Mouse (Mus musculus): ENCODE data around the gene Scarb2. TPM values are rescaled to one million over a fixed set of nuclear protein-coding genes. Genes with fewer than 3 reads are reported as not detected.
"Not testable (repeated sequence)": the region's sequence is repeated elsewhere in the genome, so short reads cannot be mapped to it uniquely, and the experiment has no call there.

The Scarb2 gene
- total RNA-seq (2021): 10 to 100 TPM; 50.4 to 74.4 TPM
- long read RNA-seq, experiment 1, full-length matches to known transcripts: 69 of 79 reads
- long read RNA-seq, experiment 1, partial matches to known transcripts: 1 of 79 reads
- long read RNA-seq, experiment 1, other reads (novel, unspliced or antisense): 9 of 79 reads
- long read RNA-seq, experiment 2, full-length matches to known transcripts: 12 of 15 reads
- long read RNA-seq, experiment 2, partial matches to known transcripts: 0 of 15 reads
- long read RNA-seq, experiment 2, other reads (novel, unspliced or antisense): 3 of 15 reads

DNA sequence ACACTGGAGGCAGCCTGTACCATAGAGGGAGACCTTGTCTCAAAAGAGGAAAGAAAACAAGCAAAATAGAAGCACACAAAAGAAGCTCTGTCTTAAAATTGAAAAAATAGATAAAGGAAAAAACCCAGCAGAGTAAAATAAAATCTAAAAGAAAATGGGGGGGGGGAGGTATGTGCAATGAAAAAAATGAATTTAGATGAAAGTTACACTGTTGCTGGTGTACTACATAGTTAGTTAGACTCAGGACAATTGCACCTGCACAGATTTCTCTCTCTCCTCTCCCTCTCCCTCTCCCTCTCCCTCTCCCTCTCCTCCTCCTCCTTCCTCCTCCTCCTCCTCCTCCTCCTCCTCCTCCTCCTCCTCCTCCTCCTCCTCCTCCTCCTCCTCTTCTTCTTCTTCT is at the start of gene Scarb2:
TSS of gene Scarb2 (minus strand) at position 101 of the 400 bp plus-strand sequence.
- no peak for DNase-seq

DNA sequence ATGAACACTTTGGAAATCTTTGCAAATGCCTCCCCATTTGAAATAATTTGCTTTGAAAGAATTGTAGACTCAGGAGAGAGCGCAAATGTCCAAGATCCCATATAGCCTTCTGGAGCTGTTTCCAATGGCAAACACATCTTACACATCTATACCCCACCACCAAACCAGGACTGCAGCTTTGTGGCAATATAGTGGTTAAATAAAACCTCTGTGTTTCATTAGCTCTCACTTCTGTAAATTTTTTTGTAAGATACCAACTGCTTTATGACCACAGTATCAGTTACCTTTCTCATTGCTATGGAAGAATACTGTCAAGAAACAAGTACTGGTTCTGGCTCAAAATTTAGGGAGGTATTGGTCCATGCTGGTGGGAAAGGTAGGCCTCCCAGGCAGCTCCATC is 49.3 kb upstream of the Scarb2 start:
- no peak for DNase-seq

DNA sequence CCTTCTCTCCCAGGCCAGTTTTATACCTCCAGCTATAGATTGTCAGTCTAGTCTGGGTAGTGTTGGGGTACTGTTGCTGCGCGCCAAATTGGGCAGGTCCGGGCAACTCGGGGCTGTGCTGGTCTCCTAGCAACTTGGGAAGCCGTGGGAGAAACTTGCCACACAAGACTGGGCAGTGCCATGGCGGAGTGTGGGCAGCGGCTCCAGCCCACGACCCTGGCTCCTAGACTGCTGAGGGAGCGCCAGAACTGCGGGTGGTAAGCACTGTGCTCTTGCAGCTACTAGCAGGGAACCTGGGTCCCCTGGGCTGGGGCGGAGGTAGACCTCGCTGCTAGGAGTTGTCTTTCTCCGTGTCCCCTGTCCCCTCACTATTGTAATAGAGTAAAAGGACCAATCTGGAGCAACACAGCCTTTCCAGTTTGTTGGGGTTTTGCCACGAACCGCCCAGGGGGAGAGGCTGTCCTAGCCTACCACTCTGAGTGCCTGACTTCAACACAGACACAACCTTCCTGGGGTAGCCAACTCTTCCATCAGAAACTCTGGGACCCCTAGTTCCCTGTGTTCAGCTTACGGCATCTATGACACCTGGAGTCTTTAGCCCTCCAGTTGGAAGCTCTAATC is 48.4 kb upstream of the Scarb2 start, which contains the start of gene Fam47e:
TSS of gene Fam47e (plus strand) at position 179 of the 621 bp plus-strand sequence.
- no peak for DNase-seq

DNA sequence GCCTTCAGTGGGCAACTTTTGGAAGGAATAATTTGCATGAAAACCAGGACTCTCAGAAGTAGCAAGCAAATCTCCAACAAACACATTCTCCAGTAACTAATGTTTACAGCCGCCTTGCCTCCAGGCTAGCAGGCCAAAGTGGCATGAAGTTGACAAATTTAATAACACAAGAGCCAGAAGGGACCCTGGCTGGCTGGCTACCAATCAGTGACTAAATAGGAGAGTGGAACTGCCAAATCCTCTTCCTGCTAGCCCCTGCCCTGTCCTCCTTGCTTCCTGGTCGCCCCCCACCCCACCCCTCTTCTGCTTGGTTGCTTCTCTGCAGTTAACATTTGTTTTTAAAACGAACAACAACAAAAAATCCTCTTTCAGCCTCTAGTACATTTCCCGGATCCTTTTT is 47.8 kb upstream of the Scarb2 start:
- DNase-seq: no peak

DNA sequence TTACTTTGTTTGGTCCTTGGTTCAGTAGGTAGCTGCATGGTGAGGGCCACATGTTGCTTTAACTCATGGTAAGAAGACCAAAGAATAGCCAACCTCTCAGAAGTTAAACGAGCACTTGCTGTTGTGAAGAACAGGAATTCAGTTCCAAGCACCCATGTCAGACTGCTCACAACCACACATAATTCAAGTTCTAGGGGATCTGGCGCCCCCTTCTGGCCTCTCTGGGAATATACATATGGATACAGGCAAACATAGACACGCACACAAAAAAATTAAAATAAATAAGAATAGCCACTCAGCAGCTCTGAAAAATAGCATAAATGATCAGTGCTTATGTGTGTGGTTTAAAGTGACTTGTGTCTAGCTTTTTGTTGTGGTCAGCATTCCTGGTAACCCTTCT is 47.3 kb upstream of the Scarb2 start:
- DNase-seq: peak in 1 of 2 experiments; percentile 16

DNA sequence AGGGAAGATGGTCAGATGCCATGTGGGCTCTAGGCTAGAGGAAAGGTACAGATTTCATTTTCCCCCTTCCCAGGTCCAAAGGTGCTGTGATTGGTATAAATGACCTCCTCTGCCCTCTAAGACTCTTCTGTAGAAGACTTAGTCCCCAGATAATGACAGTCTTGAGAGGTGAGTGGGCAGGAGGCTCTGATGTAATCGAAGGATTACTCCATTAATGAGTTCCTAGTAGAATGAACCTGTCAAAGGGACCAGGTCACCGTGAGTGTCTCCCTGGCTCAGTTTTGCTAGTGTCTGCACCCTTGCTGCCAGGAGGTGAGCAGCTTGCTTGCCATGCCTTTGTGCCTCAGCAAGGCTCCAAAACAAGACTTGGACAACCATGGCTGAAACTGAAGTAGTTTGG is 46.0 kb upstream of the Scarb2 start:
- no peak for DNase-seq

DNA sequence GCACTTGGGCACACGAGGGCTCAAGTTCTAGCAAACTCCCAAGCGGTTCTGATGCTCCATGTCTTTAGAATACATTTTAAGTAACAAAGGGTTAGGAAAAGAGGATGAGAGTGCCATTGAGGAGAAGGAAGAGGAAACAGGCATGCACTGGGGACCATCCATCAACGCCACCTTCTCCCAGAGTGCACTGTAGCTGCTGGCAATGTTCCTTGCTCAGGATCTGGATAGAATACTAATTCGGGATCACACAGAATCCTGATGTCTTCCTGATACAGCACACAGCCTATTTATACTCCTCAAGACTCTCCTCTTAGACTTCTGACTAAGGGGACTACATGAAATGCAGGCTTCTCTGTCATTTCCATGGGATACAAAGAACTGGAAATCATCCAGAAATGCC is 33.1 kb upstream of the Scarb2 start:
- no peak for DNase-seq

DNA sequence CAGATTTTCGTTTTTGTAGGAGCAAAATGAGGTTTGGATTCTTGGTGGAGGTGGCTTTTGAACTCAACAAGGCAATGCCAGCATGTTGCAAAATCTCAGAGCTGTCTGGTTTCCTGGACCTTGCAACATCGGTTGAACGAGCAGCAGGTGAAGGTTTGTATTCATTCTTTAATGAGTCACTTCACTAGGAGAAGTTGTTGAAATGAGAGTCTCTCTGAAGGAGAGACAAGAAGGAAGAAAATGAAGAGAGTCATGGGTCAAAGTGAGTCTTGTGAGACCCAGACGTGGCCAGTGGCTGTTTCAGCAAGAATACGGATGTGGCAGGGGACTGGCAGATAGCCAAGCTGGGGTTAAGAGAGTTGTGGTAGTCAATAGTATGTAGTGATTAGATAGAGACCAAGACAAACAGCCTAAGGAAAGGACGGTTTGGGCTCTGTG is 18.2 kb upstream of the Scarb2 start:
- peak; percentile 14 to 26 for DNase-seq

DNA sequence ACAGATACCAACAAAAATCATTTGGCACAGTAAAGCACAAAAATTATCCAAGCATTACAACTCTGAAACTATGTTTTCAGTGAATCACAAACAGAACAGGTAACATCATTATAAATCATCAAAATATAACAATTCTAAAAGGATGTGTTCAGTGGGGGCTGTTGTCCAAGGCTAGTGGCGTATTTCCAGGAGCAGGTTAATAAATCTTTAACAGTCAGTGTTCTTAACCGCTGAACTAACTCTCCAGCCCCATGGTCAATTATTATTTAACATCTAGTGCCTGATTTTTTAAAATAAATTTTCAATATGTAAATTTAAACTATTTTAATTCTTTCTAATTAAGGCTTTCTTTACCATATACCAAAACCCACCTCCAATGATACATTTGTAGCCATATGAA is 14.5 kb upstream of the Scarb2 start:
- DNase-seq: not testable (repeated sequence)

DNA sequence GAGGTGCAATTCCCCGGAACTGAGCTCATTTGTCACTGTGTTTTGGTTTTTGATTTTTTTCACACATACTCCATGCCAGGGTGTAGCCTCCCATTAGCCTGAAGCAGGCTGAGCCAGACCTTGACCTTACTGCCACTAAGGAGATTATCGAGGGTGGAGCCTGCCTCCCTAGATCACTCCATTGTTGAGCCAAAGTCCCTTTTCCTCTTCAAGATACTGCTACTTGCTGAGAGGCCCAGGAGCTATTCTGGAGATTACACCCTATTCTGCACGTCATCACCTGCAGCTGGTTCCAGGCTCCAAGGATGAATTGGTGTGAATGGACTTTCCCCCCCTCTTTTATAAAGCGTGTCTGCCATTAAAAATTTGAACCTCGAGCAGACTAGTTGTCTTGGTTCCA is 5.4 kb upstream of the Scarb2 start:
- no peak for DNase-seq

DNA sequence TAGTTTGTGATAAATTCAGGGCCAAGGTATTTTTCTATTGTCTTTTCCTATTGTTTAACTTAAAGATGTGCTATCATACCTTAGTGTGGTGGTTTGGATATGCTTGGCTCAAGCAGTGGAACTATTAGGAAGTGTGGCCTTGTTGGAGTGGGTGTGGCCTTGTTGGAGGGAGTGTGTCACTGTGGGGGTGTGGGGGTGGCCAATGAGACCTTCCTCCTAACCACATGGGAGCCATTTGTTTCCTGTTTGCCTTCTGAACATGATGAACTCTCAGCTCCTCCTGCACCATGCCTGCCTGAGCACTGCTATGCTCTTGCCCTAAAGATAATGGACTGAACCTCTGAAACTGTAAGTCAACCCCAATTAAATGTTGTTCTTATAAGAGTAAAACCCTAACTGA is 4.6 kb upstream of the Scarb2 start:
- no peak for DNase-seq

DNA sequence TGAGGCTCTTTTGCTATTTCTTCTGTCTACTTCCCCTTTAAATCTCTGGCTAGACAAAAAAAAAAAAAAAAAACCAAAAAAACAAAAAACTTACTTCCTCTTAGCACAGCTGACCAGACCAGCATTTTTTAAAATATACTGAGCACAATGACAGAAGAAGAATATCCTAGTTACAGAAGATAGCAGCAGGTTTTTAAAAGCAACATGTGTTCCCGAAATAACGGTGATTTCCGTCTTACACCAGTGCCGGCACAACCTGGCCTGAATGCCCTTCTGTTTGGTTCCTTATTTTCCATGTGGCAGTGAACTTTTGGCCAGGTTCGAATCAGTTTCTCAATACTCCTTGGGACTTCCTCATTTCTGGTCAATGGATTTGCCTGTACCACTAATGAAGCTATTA is 2.2 kb upstream of the Scarb2 start:
- DNase-seq: no peak

DNA sequence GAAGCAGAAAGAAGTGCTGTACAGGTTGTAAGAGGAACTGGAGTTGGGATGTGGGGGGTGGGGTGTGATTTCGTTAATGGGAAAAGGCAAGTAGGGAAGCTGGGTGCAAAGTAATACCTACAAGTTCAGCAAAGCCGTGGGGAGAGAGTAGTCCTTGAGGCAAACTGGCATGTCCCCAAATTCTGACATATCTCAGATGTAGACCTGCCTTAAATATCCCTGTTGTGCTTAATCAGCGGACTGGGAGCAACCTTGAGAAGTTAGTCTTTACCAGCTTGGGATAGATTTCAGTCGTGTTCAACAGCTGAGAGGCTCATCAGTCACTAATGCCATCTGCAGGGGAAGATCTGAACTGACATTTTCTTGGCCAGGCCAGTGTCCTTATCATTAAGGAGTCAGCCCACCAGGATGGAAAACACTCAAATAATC is 318 bp downstream of the Scarb2 start:
- DNase-seq: peak; percentile 25 to 56

DNA sequence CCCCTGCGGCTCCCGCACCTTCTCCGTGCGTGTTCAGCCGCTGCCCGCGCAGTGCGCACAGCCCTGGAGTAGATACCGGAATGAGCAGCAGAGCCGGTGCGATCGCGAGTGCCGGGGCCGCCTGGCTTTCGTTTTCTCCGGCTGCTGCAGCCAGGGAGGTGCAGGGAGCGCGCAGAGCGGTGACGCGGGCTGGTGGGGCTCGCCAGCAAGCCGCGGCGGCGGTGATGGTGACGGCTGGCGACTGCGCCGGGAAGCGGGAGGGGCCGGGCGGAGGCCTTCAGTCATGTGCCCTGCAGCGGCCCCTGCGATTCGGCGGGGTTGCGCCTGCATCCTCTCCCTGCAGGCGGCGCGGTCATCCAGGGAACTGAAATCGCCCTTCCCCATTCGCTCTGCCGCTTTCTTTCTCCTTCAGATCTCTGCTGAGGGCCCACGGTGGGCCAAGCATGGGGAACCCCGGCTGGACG is 1.2 kb downstream of the Scarb2 start:
- peak; percentile 98 to 99 for DNase-seq

DNA sequence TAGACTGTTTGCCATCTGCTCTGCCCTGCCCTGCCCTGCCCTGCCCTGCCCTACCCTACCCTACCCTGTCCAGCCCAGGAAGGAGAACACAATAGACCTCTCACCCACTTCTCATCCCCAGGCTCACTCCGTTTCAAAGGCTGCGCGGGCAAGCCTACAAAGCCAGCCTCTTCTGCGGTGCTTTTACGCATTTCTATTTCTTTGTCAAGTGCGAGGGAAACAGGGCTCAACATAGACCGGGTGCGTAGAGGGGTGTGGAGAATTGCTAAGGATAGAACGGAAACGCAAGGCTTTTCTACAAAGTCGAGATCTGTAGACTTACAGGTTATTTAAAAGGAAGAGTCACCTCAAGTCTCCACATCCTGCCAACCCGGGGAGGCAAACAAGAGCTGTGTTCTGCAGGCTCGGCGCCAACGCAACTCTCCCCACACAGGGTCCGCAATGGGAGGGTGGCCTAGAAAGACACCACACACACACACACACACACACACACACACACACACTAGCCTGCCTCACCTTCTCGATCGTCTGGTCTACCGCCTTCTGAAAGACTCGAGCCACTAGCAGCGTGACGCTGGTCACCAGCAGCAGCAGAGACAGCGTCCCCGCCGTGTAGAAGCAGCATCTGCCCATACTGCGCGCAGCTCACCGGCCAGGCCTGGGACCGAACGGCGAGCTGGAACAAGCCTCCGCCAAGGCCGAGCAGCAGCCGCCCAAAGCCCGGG is 1.8 kb downstream of the Scarb2 start:
- peak in 1 of 2 experiments; percentile 58 for DNase-seq

DNA sequence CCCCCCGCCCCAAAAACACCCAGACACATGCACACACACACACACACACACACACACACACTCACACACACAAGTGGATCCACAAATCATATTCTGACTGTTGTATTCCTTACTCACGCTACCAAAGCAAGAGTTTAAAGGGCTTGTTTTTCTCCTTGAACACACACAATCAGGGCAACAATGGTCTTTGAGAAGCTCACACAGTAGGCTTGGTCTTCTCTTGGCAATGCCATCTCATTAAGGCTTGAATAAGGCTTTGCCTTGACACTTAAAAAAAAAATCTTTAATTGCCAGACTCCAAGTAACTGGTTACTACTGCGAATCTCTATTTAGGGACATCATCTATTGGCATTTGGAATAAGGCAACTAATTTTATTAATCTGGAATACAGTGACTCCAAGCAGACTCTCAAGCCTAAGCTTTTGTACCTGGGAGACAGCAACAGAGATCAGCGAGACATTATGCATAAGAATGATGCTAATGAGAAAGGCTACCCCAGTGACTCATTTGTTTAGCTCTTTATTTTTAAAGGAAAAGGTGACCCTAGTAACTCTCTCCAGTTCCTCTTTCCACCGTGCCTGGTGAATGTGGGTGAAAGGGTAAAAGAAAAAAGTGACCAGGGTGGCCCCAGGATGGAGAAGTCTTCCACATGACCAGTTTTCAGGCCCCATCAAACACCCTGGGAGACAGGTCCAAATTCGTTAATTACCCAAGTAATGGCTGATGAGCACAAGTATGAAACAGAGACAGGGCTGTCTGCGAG is 2.6 kb downstream of the Scarb2 start:
- no peak for DNase-seq

DNA sequence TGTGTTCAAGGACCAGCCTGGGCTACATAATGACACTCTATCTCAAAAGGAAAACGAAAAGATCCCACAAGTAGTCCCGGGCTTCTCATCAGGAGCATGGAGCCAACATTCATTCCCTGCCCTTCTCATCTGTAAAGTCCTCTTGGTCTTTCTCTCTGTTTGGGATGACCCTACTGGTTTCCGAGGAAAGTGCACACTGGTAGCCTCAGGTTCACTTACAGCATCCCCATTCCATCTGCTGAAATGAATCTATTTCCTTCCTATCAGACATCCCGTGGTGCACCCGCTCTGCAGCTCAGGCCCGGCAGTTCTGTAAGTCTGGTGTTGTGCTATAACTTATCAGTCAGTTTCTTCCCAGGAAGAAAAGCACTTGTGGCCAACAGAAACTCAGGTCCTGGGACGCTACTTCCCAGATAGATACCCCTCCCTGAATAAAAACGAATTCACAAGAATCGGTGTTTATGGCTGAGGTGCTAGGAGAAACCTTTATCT is 3.2 kb downstream of the Scarb2 start:
- no peak for DNase-seq

DNA sequence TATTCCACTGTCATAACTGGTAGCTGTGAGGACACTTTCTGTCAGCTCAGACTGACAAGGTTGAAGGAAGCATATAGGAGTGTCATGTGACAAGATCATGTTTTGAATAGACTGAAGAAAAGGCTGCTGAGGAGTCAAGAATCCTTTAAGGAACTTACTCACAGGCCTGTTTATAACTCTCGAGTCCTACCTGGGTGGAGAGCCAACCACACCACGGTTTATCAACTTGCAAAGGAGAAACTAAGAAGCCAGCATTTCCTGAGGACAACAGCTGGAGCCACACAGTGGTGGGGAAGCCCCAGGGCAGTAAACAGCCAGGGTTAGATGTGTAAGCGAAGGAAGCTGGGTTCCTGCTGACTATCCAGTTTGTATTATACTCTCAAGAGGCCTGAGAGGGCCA is 7.3 kb downstream of the Scarb2 start:
- DNase-seq: no peak

DNA sequence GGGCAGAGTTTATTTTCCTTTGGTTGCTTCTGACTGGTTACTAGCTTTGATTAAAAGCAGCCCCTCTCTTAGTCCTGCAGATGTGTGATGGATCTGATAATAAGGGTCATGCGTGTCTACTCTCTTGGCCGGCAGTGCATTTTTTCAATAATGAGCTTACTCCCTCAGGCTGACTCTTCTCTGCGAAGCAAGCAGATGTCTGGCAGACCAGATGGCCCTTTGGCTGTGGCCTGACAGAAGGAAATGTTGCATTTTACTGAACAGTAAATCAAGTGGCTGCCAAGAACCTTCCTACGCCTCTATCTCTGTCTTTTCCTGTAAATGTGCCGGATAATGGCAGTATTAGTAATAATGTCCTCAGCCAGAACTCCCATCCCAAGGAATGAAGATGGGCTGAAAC is 8.0 kb downstream of the Scarb2 start:
- DNase-seq: peak; percentile 12 to 30

DNA sequence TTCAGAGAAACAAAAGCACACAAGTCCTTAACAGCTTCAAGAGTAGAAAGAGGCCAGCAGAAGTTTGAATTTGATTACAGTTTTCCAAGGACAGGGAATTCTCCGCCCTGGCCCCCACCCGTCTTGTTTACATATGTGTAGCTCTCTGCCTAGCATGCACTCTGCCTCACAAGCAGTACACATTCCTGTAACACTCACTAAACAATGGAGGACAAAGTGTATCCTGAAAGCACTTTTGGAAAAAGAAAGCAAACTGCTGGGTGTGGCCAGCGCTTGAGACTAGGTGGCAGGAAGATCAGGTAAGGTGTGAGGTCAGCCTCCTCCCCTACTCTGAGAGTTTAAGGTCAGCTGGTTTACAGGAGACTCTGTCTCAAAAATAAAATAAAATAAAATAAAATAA is 8.4 kb downstream of the Scarb2 start:
- DNase-seq: no peak

DNA sequence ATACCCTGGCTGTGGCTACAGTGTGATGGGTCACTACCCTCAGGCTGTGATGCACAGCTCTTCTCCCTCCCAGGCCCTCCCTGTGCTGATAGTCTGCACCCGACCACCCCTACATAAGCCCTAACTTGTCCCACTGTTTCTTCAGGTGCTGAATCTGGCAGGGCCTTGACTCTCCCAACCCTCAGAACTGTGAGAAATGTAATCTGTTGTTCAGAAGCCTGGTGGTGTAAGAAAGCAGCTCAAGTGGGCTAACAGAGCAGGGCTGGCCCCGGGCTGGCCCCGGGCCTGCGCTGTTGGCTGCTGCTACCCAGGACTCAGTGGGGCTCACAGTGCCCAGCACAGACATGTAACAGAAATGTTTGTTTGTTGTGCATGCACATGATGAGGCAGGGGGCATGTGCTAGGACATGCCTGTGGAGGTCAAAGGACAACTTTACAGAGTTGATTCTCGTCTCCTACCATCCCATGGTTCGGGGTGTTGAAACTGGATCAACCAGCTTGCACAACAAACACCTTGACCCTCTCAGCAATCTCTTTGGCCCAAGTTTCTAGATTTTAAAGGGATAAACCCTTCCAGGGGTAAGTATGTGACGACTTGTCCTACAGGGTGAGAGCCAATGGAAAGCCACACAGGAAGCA is 10.7 kb downstream of the Scarb2 start:
- DNase-seq: peak in 1 of 2 experiments; percentile 35

DNA sequence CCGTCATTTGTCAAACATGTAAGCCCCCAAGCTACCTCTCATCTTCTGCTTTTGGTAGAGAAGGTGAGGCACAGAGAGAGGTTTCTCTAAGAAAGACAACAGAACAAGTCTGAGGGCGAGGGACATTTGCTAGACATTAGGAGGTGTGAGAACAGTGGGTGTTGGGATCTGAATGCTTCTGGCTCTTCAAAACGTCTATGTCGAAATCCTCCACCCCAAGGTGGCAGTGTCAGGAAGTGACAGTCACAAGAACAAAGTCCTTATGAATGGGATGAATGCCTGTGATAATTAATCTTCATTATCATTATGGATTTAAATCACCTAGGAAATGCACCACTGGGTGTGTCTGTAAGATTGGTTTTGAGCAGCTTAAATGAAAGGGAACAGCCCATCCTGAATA is 11.3 kb downstream of the Scarb2 start:
- DNase-seq: peak in 1 of 2 experiments; percentile 14

All from adrenal gland, postnatal 36 days (tissue).